Mouse (Mus musculus): ENCODE data around the gene Nfasc.

GRCm38 (mm10) chr1:132591399-132591930 is 150.1 kb downstream of the Nfasc start:
- no peak for TF ChIP-seq POLR2A (IDR thresholded peaks at IDR 0.05; ENCODE audit: low read depth, low read length)
- TF ChIP-seq CTCF (IDR thresholded peaks at IDR 0.05; ENCODE audit: borderline replicate concordance, insufficient read depth, low read length): no peak
